Mouse (Mus musculus): ENCODE measurements around the gene Amph. TPM values are rescaled to one million over a fixed set of nuclear protein-coding genes. Genes with fewer than 3 reads are reported as not detected.

The Amph gene
- total RNA-seq, 1 experiment from 2014 or later, result 5.9 TPM

GRCm38 (mm10) chr13:19139771-19140170, 191.8 kb downstream of the Amph start:
- DNase-seq, result no peak

- DNase-seq, result no peak
Measured at GRCm38 (mm10) chr13:19143766-19144165, 195.8 kb downstream of the Amph start.

GRCm38 (mm10) chr13:19147468-19147867, 199.5 kb downstream of the Amph start:
- no peak for DNase-seq

GRCm38 (mm10) chr13:19149574-19149973, 201.6 kb downstream of the Amph start:
- DNase-seq, result no peak

- no peak for DNase-seq
Measured at GRCm38 (mm10) chr13:19150438-19151301, 202.7 kb downstream of the Amph start.

GRCm38 (mm10) chr13:19152126-19152525, 204.1 kb downstream of the Amph start:
- DNase-seq, result no peak

GRCm38 (mm10) chr13:19158484-19158883, 210.5 kb downstream of the Amph start:
- peak; percentile 38 for DNase-seq

GRCm38 (mm10) chr13:19160616-19161015, 212.6 kb downstream of the Amph start:
- no peak for DNase-seq

GRCm38 (mm10) chr13:19161111-19161510, 213.1 kb downstream of the Amph start:
- no peak for DNase-seq

- DNase-seq, result no peak
Measured at GRCm38 (mm10) chr13:19162120-19162519, 214.1 kb downstream of the Amph start.

GRCm38 (mm10) chr13:19177662-19178259, 229.8 kb downstream of the Amph start:
- DNase-seq, result peak; percentile 60

- DNase-seq, result no peak
Measured at GRCm38 (mm10) chr13:19178351-19178750, 230.3 kb downstream of the Amph start.

GRCm38 (mm10) chr13:19182259-19182658, 234.3 kb downstream of the Amph start:
- no peak for DNase-seq

- DNase-seq, result no peak
Measured at GRCm38 (mm10) chr13:19190052-19190451, 242.0 kb downstream of the Amph start.

- DNase-seq, result no peak
Measured at GRCm38 (mm10) chr13:19194803-19195202, 246.8 kb downstream of the Amph start.

- DNase-seq, result no peak
Measured at GRCm38 (mm10) chr13:19195456-19195855, 247.5 kb downstream of the Amph start.

Other genes starting within 250 kb of the Amph start
- gene Vps41, start 230.9 kb upstream of the Amph start, total RNA-seq (2021), result 71.6 and 80.2 TPM in 2 replicates

All from adrenal gland, postnatal 14 days (tissue).